ENCODE assay signal across 8 mouse cellular contexts in the genomic region with DNA sequence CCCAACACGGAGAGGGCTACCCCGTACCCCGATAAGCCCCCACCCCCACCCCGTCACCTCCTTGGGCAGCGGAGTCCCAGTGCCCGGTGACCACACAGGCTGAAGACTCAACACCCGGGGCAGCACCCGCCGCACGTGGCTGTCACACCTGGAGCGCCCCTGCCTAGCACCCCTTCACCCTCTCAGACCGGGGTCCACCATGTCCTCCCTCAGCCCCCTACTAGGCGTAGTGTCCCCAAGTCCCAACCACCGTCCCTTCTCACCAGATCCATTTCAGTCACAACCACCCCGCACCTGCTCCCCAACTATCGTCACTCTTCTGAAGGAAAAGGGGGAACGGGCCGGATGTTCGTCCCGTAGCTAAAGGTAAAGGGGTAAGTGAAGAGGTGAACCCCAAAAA. TPM values are rescaled to one million over a fixed set of nuclear protein-coding genes. Genes with fewer than 3 reads are reported as not detected.
DNase-seq lines count a peak whose midpoint lies in the region; ATAC-seq and TF ChIP-seq lines count a peak whose summit lies in the region.

No protein-coding gene starts in this region.

- no peak for TF ChIP-seq POLR2A in olfactory bulb, adult 2 months (IDR thresholded peaks at IDR 0.05; ENCODE audit: insufficient read depth, low read depth, low read length)

- H3K27me3 ChIP-seq in neural tube, embryonic 11.5 days (ENCODE audit: control insufficient read depth, insufficient read depth, low read length): no peaks in the 10 kb centered on the region
- H3K27me3 ChIP-seq in heart, postnatal 0 days (ENCODE audit: control insufficient read depth, insufficient read depth, low read length): no peaks in the 10 kb centered on the region
- H3K27me3 ChIP-seq in liver, embryonic 11.5 days (replicated peaks; ENCODE audit: control insufficient read depth, insufficient read depth, low read length): peaks cover 4% of the 10 kb centered on the region; the same call in 1 of the 2 replicates

- ATAC-seq in cerebellum, adult (ENCODE audit: insufficient number of reproducible peaks, low FRiP score, low TSS enrichment): peak; percentile 13; the same call in 1 of the 2 replicates
- peak; percentile 58 for ATAC-seq in neural tube, embryonic 11.5 days (ENCODE audit: insufficient read depth, low FRiP score, low TSS enrichment)
- no peak for ATAC-seq in heart, postnatal 0 days (ENCODE audit: insufficient read depth, low read depth)
- peak; percentile 12 for ATAC-seq in liver, embryonic 11.5 days (replicated peaks; ENCODE audit: low FRiP score)

- TF ChIP-seq CTCF in heart, postnatal 0 days (IDR thresholded peaks at IDR 0.05; ENCODE audit: low read depth): no peak
- TF ChIP-seq CTCF in olfactory bulb, adult 2 months (IDR thresholded peaks at IDR 0.05; ENCODE audit: insufficient read depth, low read depth, low read length): no peak

- H3K4me2 ChIP-seq in neural tube, embryonic 11.5 days (ENCODE audit: low read depth): peak overlapping the region; percentile 82
- H3K4me2 ChIP-seq in heart, postnatal 0 days (ENCODE audit: low read depth, low read length): peak overlapping the region; percentile 92
- H3K4me2 ChIP-seq in liver, embryonic 11.5 days: peak overlapping the region; percentile 79

- TF ChIP-seq EP300 in heart, postnatal 0 days (IDR thresholded peaks at IDR 0.05; ENCODE audit: low read depth): no peak

- no peaks in the 10 kb centered on the region for H3K9me3 ChIP-seq in neural tube, embryonic 11.5 days (ENCODE audit: control insufficient read depth, low read length)
- H3K9me3 ChIP-seq in heart, postnatal 0 days (replicated peaks; ENCODE audit: control insufficient read depth, low read length): no peaks in the 10 kb centered on the region
- H3K9me3 ChIP-seq in liver, embryonic 11.5 days (ENCODE audit: control insufficient read depth, low read length): no peaks in the 10 kb centered on the region

- no peaks in the 10 kb centered on the region for H3K4me1 ChIP-seq in neural tube, embryonic 11.5 days (ENCODE audit: control insufficient read depth, insufficient read depth, low read length)
- H3K4me1 ChIP-seq in heart, postnatal 0 days (ENCODE audit: control insufficient read depth, insufficient read depth): no peaks in the 10 kb centered on the region
- H3K4me1 ChIP-seq in liver, embryonic 11.5 days (replicated peaks; ENCODE audit: control insufficient read depth, insufficient read depth, low read length): no peaks in the 10 kb centered on the region
- no peaks in the 10 kb centered on the region for H3K4me1 ChIP-seq in olfactory bulb, adult 2 months (ENCODE audit: control insufficient read depth, insufficient read depth, low read length)

- peak overlapping the region; percentile 52 for H3K9ac ChIP-seq in neural tube, embryonic 11.5 days (ENCODE audit: low read length)
- H3K9ac ChIP-seq in heart, postnatal 0 days (replicated peaks; ENCODE audit: low read depth, low read length): peak overlapping the region; percentile 66
- peak overlapping the region; percentile 67 for H3K9ac ChIP-seq in liver, embryonic 11.5 days (ENCODE audit: low read depth, low read length)

- no peak overlapping the region for H3K27ac ChIP-seq in neural tube, embryonic 11.5 days (ENCODE audit: low read depth, low read length)
- peak overlapping the region; percentile 66; the same call in 1 of the 2 replicates for H3K27ac ChIP-seq in heart, postnatal 0 days (ENCODE audit: low read depth)
- peak overlapping the region; percentile 48; the same call in 1 of the 2 replicates for H3K27ac ChIP-seq in liver, embryonic 11.5 days (ENCODE audit: low read depth, low read length)
- H3K27ac ChIP-seq in olfactory bulb, adult 2 months (ENCODE audit: insufficient read depth, low read depth, low read length): peak overlapping the region; percentile 73; the same call in 1 of the 2 replicates

- no peak for DNase-seq in cerebellum, adult 11 months
- no peak for DNase-seq in neural tube, embryonic 11.5 days (ENCODE audit: low spot score)
- no peak for DNase-seq in neural tube, embryonic 10.5 days (ENCODE audit: extremely low spot score, low spot score)
- DNase-seq in heart, postnatal 0 days (ENCODE audit: low spot score): no peak
- no peak for DNase-seq in liver, embryonic 11.5 days (ENCODE audit: low spot score)
- no peak for DNase-seq in thymus, postnatal 14 days

- peak overlapping the region; percentile 54 for H3K4me3 ChIP-seq in neural tube, embryonic 11.5 days (ENCODE audit: low read depth, low read length)
- H3K4me3 ChIP-seq in heart, postnatal 0 days (ENCODE audit: low read depth, low read length): peak overlapping the region; percentile 62
- peak overlapping the region; percentile 67 for H3K4me3 ChIP-seq in liver, embryonic 11.5 days (ENCODE audit: low read depth, low read length)
- H3K4me3 ChIP-seq in olfactory bulb, adult 2 months (ENCODE audit: insufficient read depth, low read depth, low read length): peak overlapping the region; percentile 94

- WGBS in neural tube, embryonic 11.5 days: 22% methylated on average over 15 of the region's 20 CpGs
- 18% methylated on average over 20 of the region's 20 CpGs for WGBS in heart, postnatal 0 days
- 20% methylated on average over 20 of the region's 20 CpGs for WGBS in liver, embryonic 11.5 days
- 25% methylated on average over 20 of the region's 20 CpGs for WGBS in olfactory bulb, adult 2 months

- no peaks in the 10 kb centered on the region for H3K36me3 ChIP-seq in neural tube, embryonic 11.5 days (ENCODE audit: control insufficient read depth, insufficient read depth, low read length)
- H3K36me3 ChIP-seq in heart, postnatal 0 days (replicated peaks; ENCODE audit: control insufficient read depth, insufficient read depth, low read length): no peaks in the 10 kb centered on the region
- no peaks in the 10 kb centered on the region for H3K36me3 ChIP-seq in liver, embryonic 11.5 days (ENCODE audit: control insufficient read depth, insufficient read depth, low read length)

RNA-seq across cellular contexts. Expression of a gene that starts 0.5 kb away (rescaled TPM):
- 16.9 and 17.0 TPM in 2 replicates for polyA plus RNA-seq in neural tube, embryonic 11.5 days (2014; fragmentation: Nextera tagmentation; extraction: Ambion mirVana)
- 8.0 and 10.7 TPM in 2 replicates for total RNA-seq in heart, postnatal 0 days (2014; rRNA removed; ENCODE audit: low replicate concordance)
- 7.2 and 7.8 TPM in 2 replicates for polyA plus RNA-seq in heart, postnatal 0 days (2015; fragmentation: Nextera tagmentation; extraction: Ambion mirVana)
- polyA plus RNA-seq in liver, embryonic 11.5 days (2014; fragmentation: Nextera tagmentation; extraction: Ambion mirVana): 21.3 and 21.9 TPM in 2 replicates
- not detected in 2 replicates for polyA plus RNA-seq in olfactory bulb, adult 2 months (2012; ENCODE audit: insufficient read depth, insufficient read length, low replicate concordance, missing spikeins)

RNA-seq across cellular contexts. Expression of a gene that starts 59.5 kb away (rescaled TPM):
- 35.0 and 39.4 TPM in 2 replicates for polyA plus RNA-seq in neural tube, embryonic 11.5 days (2014; fragmentation: Nextera tagmentation; extraction: Ambion mirVana)
- total RNA-seq in heart, postnatal 0 days (2014; rRNA removed; ENCODE audit: low replicate concordance): 18.4 and 30.3 TPM in 2 replicates
- polyA plus RNA-seq in heart, postnatal 0 days (2015; fragmentation: Nextera tagmentation; extraction: Ambion mirVana): 27.0 and 27.5 TPM in 2 replicates
- 27.0 and 28.2 TPM in 2 replicates for polyA plus RNA-seq in liver, embryonic 11.5 days (2014; fragmentation: Nextera tagmentation; extraction: Ambion mirVana)
- not detected in 2 replicates for polyA plus RNA-seq in olfactory bulb, adult 2 months (2012; ENCODE audit: insufficient read depth, insufficient read length, low replicate concordance, missing spikeins)

Comparison
In these comparisons a context has a peak if more than half of its experiments do, and no peak if none do; other contexts are left out.
1. RNA of a gene that starts 59.5 kb away (polyA plus RNA-seq): 35.0 to 39.4 TPM in neural tube, embryonic 11.5 days, 27.0 to 27.5 TPM in heart, postnatal 0 days and 27.0 to 28.2 TPM in liver, embryonic 11.5 days; not detected in olfactory bulb, adult 2 months; every median in the first group is over 10 times any median in the second.
2. Peak in every context shown above with its lines, with median percentiles within 50 percentile points of each other: H3K4me2 ChIP-seq, H3K4me3 ChIP-seq and H3K9ac ChIP-seq.